Mouse (Mus musculus): ENCODE data around the gene Abcb11.

- TF ChIP-seq POLR2A (IDR thresholded peaks at IDR 0.05; ENCODE audit: insufficient read depth, low read depth, low read length) (no peak), CTCF (IDR thresholded peaks at IDR 0.05; ENCODE audit: insufficient read depth, low read depth, low read length) (no peak)
Observed at GRCm38 (mm10) chr2:69323018-69323417, 19.4 kb downstream of the Abcb11 start.
